Mouse (Mus musculus) hindbrain, embryonic 10.5 days (tissue): ENCODE measurements at regions not wholly inside any gene's neighbourhood (a gene's known extent, or its start where the extent isn't known, plus 50 kb on each side); places are given as distances from the start of the nearest gene placed in this dataset.

Source experiments
- DNase-seq: peaks from one replicate; pipeline ENCODE4 v3.0.0-alpha.2; 2017; ENCODE audit warnings: low spot score
- H3K27ac ChIP-seq: fragments of 300-500 bp; sonication (generic); 2 replicates; pipeline ENCODE4 v1.5.1; 2016; ENCODE audit warnings: mild to moderate bottlenecking, moderate library complexity
- H3K27me3 ChIP-seq: fragments of 300-500 bp; sonication (generic); 2 replicates; pipeline ENCODE4 v1.6.1; 2016; ENCODE audit warnings: mild to moderate bottlenecking; ENCODE audit not compliant: poor library complexity, insufficient read depth, severe bottlenecking
- H3K36me3 ChIP-seq: fragments of 300-500 bp; sonication (generic); 2 replicates; pipeline ENCODE4 v1.6.1; 2016; ENCODE audit warnings: mild to moderate bottlenecking, moderate library complexity
- H3K4me1 ChIP-seq: fragments of 300-500 bp; sonication (generic); replicated peaks from 2 replicates; pipeline ENCODE4 v1.6.1; 2016; ENCODE audit warnings: mild to moderate bottlenecking
- H3K4me3 ChIP-seq: fragments of 300-500 bp; sonication (generic); 2 replicates; pipeline ENCODE4 v1.5.1; 2016; ENCODE audit warnings: mild to moderate bottlenecking, moderate library complexity
- H3K9me3 ChIP-seq: fragments of 300-500 bp; sonication (generic); 2 replicates; pipeline ENCODE4 v1.6.1; 2016; ENCODE audit warnings: mild to moderate bottlenecking, moderate library complexity
- WGBS: fragments of 180-500 bp; shearing (Covaris S2); methylation state at CpG from one replicate; pipeline ENCODE4 v1.1.7; 2016; 5-methylcytosine and 5-hydroxymethylcytosine counted together

DNA sequence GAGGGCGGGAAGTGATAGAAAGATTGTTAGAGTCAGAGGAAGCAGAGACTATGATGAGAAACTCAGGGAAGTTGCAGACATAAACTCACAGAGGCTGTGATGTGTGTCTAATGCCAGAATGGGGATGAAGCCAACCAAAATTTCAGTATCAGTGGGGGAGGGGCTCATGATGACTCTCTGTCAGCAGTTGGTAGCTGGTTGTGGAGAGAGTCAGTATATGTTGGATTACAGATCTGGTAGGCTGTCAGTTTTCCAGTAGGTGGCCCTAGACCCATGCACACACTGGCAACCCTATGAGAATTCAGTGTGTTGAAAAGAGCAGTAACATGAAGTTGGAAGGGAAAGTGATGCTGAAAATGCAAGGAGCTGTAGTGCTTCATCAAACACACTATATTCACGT is 257.5 kb downstream of the Ttc32 start:
- H3K27me3 ChIP-seq = no peaks in the 10 kb centered on the region
- H3K9me3 ChIP-seq = no peaks in the 10 kb centered on the region
- H3K36me3 ChIP-seq = no peaks in the 10 kb centered on the region
- 87% methylated on average over 2 of the region's 2 CpGs for WGBS
- H3K4me1 ChIP-seq = no peaks in the 10 kb centered on the region
- no peak overlapping the region for H3K4me3 ChIP-seq
- H3K27ac ChIP-seq = no peak overlapping the region
- DNase-seq = no peak

DNA sequence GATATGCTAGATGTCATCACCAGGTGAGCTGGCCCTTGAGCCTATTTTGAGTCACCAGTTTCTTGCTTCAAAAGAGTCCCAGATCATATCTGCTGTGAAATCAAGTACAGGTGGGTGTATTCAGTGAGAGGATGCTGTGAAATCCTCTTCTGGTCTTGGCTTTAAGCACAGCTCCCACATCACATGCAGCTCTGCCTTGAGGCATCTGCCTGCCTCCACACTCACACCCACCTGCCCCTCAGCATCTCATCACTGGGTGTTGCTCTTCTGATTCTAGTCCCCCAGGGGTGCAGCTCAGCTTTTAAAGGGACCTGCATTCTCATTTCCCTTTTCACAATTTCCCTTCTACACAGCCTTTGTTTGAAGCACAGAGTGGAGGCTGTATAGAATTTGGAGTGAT is 262.9 kb downstream of the Ttc32 start:
- no peak for DNase-seq
- H3K4me1 ChIP-seq = no peaks in the 10 kb centered on the region
- no peaks in the 10 kb centered on the region for H3K36me3 ChIP-seq
- H3K27me3 ChIP-seq = no peaks in the 10 kb centered on the region
- no peak overlapping the region for H3K4me3 ChIP-seq
- no peaks in the 10 kb centered on the region for H3K9me3 ChIP-seq
- H3K27ac ChIP-seq = no peak overlapping the region

DNA sequence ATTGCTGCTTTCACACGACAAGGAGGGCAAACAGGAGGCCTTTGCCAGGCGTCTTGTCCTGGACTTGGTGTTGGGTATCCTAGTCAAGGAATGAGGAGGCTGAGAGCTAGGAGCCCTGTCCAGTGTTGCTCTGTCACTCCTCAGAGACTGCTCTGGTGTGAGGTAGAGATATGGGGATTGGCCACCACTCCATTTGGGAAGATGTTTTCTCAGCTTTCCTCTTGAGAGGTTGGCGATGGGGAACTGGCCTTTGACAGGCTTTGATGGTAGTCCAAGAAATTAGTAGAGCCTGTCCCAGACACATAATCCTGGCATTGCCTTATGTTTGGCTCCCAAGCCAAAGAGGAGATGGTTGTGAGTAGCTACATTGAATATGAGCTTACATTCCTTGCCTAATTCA is 265.4 kb downstream of the Ttc32 start:
- DNase-seq = no peak
- Histone ChIP-seq H3K9me3 (no peaks in the 10 kb centered on the region), H3K4me3 (no peak overlapping the region), H3K27ac (no peak overlapping the region), H3K36me3 (no peaks in the 10 kb centered on the region), H3K4me1 (no peaks in the 10 kb centered on the region), H3K27me3 (no peaks in the 10 kb centered on the region)
- 89% methylated on average over 3 of the region's 3 CpGs for WGBS

- no peaks in the 10 kb centered on the region for H3K4me1 ChIP-seq
- H3K9me3 ChIP-seq = no peaks in the 10 kb centered on the region
- H3K27ac ChIP-seq = no peak overlapping the region
- H3K4me3 ChIP-seq = no peak overlapping the region
- no peak for DNase-seq
- H3K36me3 ChIP-seq = no peaks in the 10 kb centered on the region
- WGBS = 67% methylated on average over 5 of the region's 5 CpGs
- no peaks in the 10 kb centered on the region for H3K27me3 ChIP-seq
Observed at GRCm38 (mm10) chr12:9298848-9299655, 269.3 kb downstream of the Ttc32 start.

DNA sequence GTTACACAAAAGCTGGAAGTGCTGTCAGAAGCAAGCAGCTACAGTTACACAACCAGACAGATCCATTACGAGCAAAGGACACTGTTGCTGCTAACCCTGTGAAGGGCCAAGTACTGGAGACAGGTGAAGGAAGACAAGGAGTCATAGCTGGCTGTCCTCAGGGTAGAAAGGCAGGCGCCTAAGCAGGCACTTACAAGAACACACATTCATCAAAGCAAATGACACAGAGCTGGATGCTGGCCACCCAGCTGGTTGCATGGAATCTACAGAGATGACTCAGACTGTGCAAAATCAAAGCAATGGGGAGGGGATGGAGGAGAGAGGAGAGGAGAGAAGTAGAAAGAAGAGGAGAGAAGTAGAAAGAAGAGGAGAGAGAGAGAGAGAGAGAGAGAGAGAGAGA is 265.8 kb upstream of the Osr1 start:
- no peak overlapping the region for H3K4me3 ChIP-seq
- no peaks in the 10 kb centered on the region for H3K4me1 ChIP-seq
- no peaks in the 10 kb centered on the region for H3K9me3 ChIP-seq
- no peaks in the 10 kb centered on the region for H3K36me3 ChIP-seq
- no peak for DNase-seq
- WGBS = 86% methylated on average over 2 of the region's 2 CpGs
- H3K27me3 ChIP-seq = no peaks in the 10 kb centered on the region
- no peak overlapping the region for H3K27ac ChIP-seq

DNA sequence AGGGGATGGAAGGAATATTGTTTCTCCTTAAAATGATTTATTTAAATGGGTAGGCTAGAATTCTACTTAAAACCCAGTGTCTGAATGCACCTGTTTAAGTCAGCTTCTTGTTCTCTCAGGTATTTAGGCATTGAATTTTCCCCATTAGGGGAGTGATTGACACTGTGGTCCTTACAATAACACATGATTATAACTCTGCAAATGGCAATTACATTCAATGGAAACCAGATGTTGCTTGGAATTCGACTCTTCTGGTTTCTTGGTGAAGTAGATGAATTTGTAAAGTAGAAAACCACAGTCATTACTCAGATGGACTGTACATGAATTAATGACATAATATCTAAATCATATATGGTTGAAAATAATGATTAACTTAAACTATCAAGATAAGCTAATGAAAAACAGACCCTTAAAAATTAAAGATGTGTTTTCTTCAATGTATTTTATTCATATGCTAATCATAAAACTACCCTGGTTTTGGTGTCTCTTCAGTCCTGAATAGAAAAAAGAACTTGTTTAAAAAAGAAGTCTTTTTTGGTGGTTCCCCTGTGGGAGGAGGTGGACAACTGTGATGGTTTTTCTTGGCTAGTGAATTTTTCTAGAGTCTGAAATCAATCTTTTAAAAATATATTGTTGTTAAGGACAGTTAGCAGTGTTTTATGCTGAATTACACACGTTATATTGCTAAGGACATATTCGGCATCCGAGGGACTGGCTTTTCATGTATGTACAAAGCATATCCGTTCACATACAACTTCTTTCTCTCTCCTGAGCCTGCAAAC is 231.8 kb upstream of the Osr1 start:
- Histone ChIP-seq H3K36me3 (no peaks in the 10 kb centered on the region), H3K4me3 (no peak overlapping the region), H3K27ac (no peak overlapping the region), H3K4me1 (no peaks in the 10 kb centered on the region), H3K27me3 (no peaks in the 10 kb centered on the region), H3K9me3 (no peaks in the 10 kb centered on the region)
- DNase-seq = no peak
- 77% methylated on average over 5 of the region's 5 CpGs for WGBS

DNA sequence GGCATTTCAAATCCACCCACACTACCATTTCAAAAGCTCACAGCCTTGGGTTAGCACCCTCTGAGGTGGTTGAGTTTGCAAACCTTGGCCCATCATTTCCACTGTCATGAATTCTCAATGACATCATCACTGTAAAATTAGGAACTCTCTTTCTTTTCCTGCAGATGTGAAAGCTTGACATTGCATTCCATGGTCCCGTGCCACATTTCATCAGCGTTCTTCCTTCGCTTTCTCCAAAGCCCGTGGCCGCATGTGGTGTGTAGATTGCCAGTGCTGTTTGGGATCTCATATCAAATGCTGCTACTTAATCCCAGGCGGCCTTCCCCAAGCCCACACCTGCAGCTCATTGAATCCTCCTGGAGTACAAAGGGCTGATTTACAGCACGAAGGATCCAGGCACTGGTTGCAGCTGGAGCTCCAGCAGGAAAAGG is 231.1 kb upstream of the Osr1 start:
- WGBS = 58% methylated on average over 7 of the region's 7 CpGs
- H3K27ac ChIP-seq = no peak overlapping the region
- no peaks in the 10 kb centered on the region for H3K27me3 ChIP-seq
- H3K36me3 ChIP-seq = no peaks in the 10 kb centered on the region
- peak; percentile 43 for DNase-seq
- no peak overlapping the region for H3K4me3 ChIP-seq
- no peaks in the 10 kb centered on the region for H3K9me3 ChIP-seq
- H3K4me1 ChIP-seq = no peaks in the 10 kb centered on the region

DNA sequence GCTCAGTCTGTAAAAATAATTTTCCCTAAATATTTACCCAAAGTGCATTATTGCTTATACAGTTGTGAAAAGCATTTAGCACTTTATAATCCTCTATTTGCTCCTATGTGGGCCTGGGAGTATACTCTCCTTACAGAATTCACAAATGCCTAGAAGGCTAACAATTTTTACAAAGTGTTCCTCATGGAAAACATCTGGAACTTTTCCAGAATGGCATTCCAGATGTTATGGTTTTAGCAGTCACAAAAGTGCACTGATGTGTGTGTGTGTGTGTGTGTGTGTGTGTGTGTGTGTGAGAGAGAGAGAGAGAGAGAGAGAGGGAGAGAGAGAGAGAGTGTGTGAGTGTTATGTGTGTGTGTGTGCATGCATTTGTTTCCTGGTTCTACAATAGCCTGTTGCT is 229.1 kb upstream of the Osr1 start:
- Histone ChIP-seq H3K9me3 (no peaks in the 10 kb centered on the region), H3K27me3 (no peaks in the 10 kb centered on the region), H3K36me3 (no peaks in the 10 kb centered on the region), H3K4me1 (no peaks in the 10 kb centered on the region), H3K4me3 (no peak overlapping the region), H3K27ac (no peak overlapping the region)
- no peak for DNase-seq

DNA sequence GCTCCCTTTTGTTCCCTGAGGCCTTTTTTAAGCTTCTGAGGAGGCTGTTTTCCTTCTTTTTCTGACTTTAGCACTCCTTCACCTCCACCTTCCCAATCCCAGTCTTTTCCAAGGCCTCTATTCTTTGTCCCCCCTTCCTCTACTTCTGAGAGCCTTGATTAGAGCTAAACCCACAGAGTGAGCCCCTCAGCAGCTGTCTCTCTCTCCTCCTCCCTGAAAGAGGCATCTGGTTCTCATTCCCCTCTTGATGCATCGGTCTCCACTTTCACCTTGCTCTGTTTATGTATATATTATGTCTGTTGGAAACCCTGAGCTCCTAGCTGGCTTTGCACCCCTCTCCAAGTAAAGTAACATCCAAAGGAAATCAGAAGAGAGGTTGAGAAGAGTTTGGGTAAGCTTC is 224.6 kb upstream of the Osr1 start:
- no peak overlapping the region for H3K27ac ChIP-seq

GRCm38 (mm10) chr12:9355512-9355911 is 214.4 kb upstream of the Osr1 start:
- Histone ChIP-seq H3K9me3 (no peaks in the 10 kb centered on the region), H3K4me3 (no peak overlapping the region), H3K27me3 (no peaks in the 10 kb centered on the region), H3K36me3 (no peaks in the 10 kb centered on the region), H3K4me1 (no peaks in the 10 kb centered on the region), H3K27ac (no peak overlapping the region)
- DNase-seq = no peak
- WGBS = 80% methylated on average over 4 of the region's 4 CpGs

More for the DNA sequence above, 224.6 kb upstream of the Osr1 start:
- Histone ChIP-seq H3K9me3 (no peaks in the 10 kb centered on the region), H3K4me3 (no peak overlapping the region), H3K36me3 (no peaks in the 10 kb centered on the region), H3K27me3 (no peaks in the 10 kb centered on the region), H3K4me1 (no peaks in the 10 kb centered on the region)
- no peak for DNase-seq
- WGBS = 66% methylated on average over 1 of the region's 1 CpGs

- no peaks in the 10 kb centered on the region for H3K4me1 ChIP-seq
- no peak for DNase-seq
- no peak overlapping the region for H3K4me3 ChIP-seq
- no peak overlapping the region for H3K27ac ChIP-seq
- H3K36me3 ChIP-seq = no peaks in the 10 kb centered on the region
- no peaks in the 10 kb centered on the region for H3K27me3 ChIP-seq
- 89% methylated on average over 5 of the region's 5 CpGs for WGBS
- no peaks in the 10 kb centered on the region for H3K9me3 ChIP-seq
Observed at GRCm38 (mm10) chr12:9357856-9358255, 212.1 kb upstream of the Osr1 start.

DNA sequence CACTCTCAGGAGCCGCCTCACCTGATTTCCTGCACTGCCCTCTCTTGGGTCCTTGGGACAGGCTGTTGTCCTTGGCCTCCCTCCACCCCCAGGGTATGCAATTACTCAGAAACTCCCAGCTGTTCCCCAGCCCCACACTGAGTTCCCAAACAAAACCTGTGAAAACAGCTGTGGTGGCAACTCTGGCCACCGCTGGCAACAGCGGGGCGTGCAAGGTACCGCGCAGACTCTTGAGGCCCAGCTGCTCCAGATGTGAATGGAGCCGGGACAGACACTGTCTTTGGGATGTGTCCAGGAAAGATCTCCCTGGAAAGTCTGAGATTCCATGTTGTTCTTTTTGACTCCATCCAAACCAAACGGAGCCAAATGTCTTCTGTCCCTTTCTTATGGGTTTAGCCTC is 211.0 kb upstream of the Osr1 start:
- Histone ChIP-seq H3K27me3 (no peaks in the 10 kb centered on the region), H3K4me1 (no peaks in the 10 kb centered on the region), H3K36me3 (no peaks in the 10 kb centered on the region), H3K27ac (no peak overlapping the region), H3K9me3 (no peaks in the 10 kb centered on the region), H3K4me3 (no peak overlapping the region)
- 45% methylated on average over 8 of the region's 8 CpGs for WGBS
- DNase-seq = no peak

- H3K4me3 ChIP-seq = no peak overlapping the region
- no peaks in the 10 kb centered on the region for H3K36me3 ChIP-seq
- H3K27ac ChIP-seq = no peak overlapping the region
- no peaks in the 10 kb centered on the region for H3K4me1 ChIP-seq
- H3K27me3 ChIP-seq = no peaks in the 10 kb centered on the region
- 86% methylated on average over 1 of the region's 1 CpGs for WGBS
- no peaks in the 10 kb centered on the region for H3K9me3 ChIP-seq
- DNase-seq = no peak
Observed at GRCm38 (mm10) chr12:9365931-9366330, 204.0 kb upstream of the Osr1 start.
